Mouse (Mus musculus) thymus, adult 2 months (tissue): Measurements from ENCODE around the gene Fut11. TPM values are rescaled to one million over a fixed set of nuclear protein-coding genes. Genes with fewer than 3 reads are reported as not detected.

Experiments
- DNase-seq: peaks from one replicate; pipeline ENCODE4 v3.0.0; 2021
- H3K27ac ChIP-seq: fragments of 200-500 bp; 2 replicates; pipeline ENCODE4 v1.5.1; 2012; ENCODE audit warnings: low read length, control low read depth; ENCODE audit not compliant: control insufficient read depth, insufficient read depth
- H3K27me3 ChIP-seq: fragments of 200-500 bp; 2 replicates; pipeline ENCODE4 v1.6.1; 2012; ENCODE audit warnings: mild to moderate bottlenecking, low read length, moderate library complexity, mixed read lengths; ENCODE audit not compliant: control insufficient read depth, insufficient read depth
- H3K36me3 ChIP-seq: fragments of 200-500 bp; 2 replicates; pipeline ENCODE4 v1.6.1; 2012; ENCODE audit warnings: mild to moderate bottlenecking, low read length, moderate library complexity; ENCODE audit not compliant: control insufficient read depth, insufficient read depth
- H3K4me1 ChIP-seq: fragments of 200-500 bp; replicated peaks from 2 replicates; pipeline ENCODE4 v1.6.1; 2012; ENCODE audit warnings: low read length; ENCODE audit not compliant: control insufficient read depth, insufficient read depth
- H3K4me3 ChIP-seq: fragments of 200-500 bp; 2 replicates; pipeline ENCODE4 v1.5.1; 2012; ENCODE audit warnings: mild to moderate bottlenecking, low read length, control low read depth, moderate library complexity; ENCODE audit not compliant: control insufficient read depth, insufficient read depth
- CTCF ChIP-seq: fragments of 200-500 bp; IDR thresholded peaks from 2 replicates; pipeline ENCODE4 v1.5.1; 2012; ENCODE audit warnings: mild to moderate bottlenecking, control low read depth, low read length, moderate library complexity, borderline replicate concordance; ENCODE audit not compliant: control insufficient read depth, poor library complexity, insufficient read depth; ENCODE audit errors: extremely low read depth
- POLR2A ChIP-seq: fragments of 200-500 bp; IDR thresholded peaks from 2 replicates; pipeline ENCODE4 v1.6.1; 2012; ENCODE audit warnings: mild to moderate bottlenecking, low read length, control low read depth, moderate library complexity; ENCODE audit not compliant: control insufficient read depth, poor library complexity, insufficient read depth; ENCODE audit errors: extremely low read depth
- WGBS: fragments of 180-500 bp; shearing (Covaris S2); methylation state at CpG from one replicate; pipeline ENCODE4 v1.1.7; 2018; 5-methylcytosine and 5-hydroxymethylcytosine counted together
- polyA plus RNA-seq: library from polyadenylated mRNA; depleted of rRNA; stranded (reverse); fragments of >200 nt; gene quantifications from 2 replicates; pipeline ENCODE4 v1.2.3, GENCODE M21; 2012

The Fut11 gene
- polyA plus RNA-seq, 1 experiment = 19.2 TPM

- WGBS = under 1% methylated on average over 10 of the region's 10 CpGs
- Histone ChIP-seq H3K4me1 (peaks cover 7% of the 10 kb centered on the region), H3K36me3 (peaks cover 14% of the 10 kb centered on the region), H3K4me3 (peak overlapping the region; percentile 91), H3K27me3 (no peaks in the 10 kb centered on the region), H3K27ac (peak overlapping the region; percentile 36)
- no peak for TF ChIP-seq POLR2A
- no peak for DNase-seq
Observed at GRCm38 (mm10) chr14:20708239-20708638, 13.5 kb downstream of the Fut11 start.

DNA sequence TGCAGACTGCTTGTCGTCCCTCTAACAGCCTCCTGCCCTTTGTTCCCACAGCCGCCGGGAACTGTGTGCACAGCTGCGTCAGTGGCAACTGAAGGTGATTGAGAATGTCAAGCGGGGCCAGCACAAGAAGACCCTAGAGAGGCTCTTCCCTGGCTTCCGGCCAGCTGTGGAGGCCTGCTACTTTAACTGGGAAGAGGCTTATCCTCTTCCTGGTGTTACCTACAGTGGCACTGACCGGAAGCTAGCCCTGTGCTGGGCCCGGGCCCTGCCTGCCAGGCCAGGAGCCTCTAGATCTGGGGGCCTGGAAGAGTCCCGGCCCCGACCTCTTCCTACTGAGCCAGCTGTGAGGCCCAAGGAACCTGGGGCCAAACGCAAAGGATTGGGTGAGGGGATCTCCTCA lies 19.1 kb downstream of the Fut11 start:
- Histone ChIP-seq H3K4me3 (no peak overlapping the region), H3K36me3 (peaks cover 53% of the 10 kb centered on the region), H3K27ac (no peak overlapping the region), H3K4me1 (peaks cover 3% of the 10 kb centered on the region; the same call in 1 of the 2 replicates), H3K27me3 (no peaks in the 10 kb centered on the region)
- TF ChIP-seq CTCF = no peak
- no peak for TF ChIP-seq POLR2A
- WGBS = 95% methylated on average over 11 of the region's 11 CpGs
- no peak for DNase-seq

DNA sequence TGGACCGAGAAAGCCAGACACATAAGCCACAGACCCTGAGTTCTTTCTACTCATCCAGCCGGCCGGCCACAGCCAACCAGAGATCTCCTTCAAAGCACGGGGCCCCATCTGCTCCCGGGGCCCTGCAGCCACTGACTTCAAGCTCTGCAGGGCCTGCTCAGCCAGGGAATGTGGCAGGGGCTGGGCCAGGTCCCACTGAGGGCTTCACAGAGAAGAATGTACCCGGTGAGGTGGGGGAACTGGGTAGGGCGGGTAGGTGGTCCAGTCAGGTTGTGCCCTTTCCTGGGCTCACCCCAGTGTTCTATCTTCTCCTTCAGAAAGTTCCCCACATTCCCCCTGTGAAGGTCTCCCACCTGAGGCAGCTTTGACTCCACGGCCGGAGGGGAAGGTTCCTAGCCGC lies 23.7 kb downstream of the Fut11 start:
- Histone ChIP-seq H3K27me3 (no peaks in the 10 kb centered on the region), H3K4me1 (no peaks in the 10 kb centered on the region), H3K4me3 (no peak overlapping the region), H3K27ac (no peak overlapping the region), H3K36me3 (peaks cover 72% of the 10 kb centered on the region)
- 95% methylated on average over 10 of the region's 10 CpGs for WGBS
- TF ChIP-seq POLR2A (no peak), CTCF (no peak)
- no peak for DNase-seq

DNA sequence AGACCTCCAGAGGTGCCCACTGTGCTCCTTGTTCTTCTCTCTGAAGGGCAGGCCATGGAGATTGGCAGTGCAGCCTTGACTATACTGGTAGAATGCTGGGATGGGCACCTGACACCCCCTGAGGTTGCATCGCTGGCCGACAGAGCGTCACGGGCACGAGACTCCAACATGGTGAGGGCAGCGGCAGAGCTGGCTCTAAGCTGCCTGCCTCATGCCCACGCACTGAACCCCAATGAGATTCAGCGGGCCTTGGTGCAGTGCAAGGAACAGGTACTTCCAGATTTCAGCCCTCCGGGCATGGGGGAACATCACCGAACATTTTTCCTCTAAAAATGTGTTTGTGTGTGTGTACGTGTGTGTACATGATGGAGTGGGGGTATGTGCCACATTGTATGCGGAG lies 25.0 kb downstream of the Fut11 start:
- Histone ChIP-seq H3K36me3 (peaks cover 60% of the 10 kb centered on the region), H3K27ac (no peak overlapping the region), H3K4me3 (no peak overlapping the region), H3K4me1 (no peaks in the 10 kb centered on the region), H3K27me3 (no peaks in the 10 kb centered on the region)
- TF ChIP-seq CTCF (no peak), POLR2A (no peak)
- WGBS = 99% methylated on average over 12 of the region's 12 CpGs
- DNase-seq = no peak

DNA sequence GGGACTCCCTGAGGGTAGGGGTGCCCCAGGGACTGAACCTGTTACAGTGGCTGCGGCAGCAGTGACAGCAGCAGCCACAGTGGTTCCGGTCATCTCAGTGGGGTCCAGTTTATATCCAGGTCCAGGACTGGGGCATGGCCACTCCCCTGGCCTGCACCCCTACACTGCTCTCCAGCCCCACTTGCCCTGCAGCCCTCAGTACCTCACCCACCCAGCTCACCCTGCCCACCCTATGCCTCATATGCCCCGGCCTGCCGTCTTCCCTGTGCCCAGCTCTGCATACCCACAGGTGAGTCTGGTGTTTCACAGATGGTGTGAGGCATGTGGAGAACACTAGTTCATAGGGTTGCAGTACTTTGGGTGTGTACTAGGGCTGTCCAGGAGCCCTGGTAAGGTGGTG lies 26.6 kb downstream of the Fut11 start:
- Histone ChIP-seq H3K4me3 (no peak overlapping the region), H3K36me3 (peaks cover 51% of the 10 kb centered on the region), H3K27me3 (no peaks in the 10 kb centered on the region), H3K27ac (no peak overlapping the region), H3K4me1 (no peaks in the 10 kb centered on the region)
- WGBS = 100% methylated on average over 3 of the region's 4 CpGs
- DNase-seq = no peak
- TF ChIP-seq POLR2A (no peak), CTCF (no peak)

- peaks cover 56% of the 10 kb centered on the region for H3K36me3 ChIP-seq
- WGBS = 98% methylated on average over 12 of the region's 12 CpGs
Observed at GRCm38 (mm10) chr14:20723006-20723405, 28.2 kb downstream of the Fut11 start.

GRCm38 (mm10) chr14:20724043-20724442 lies 29.3 kb downstream of the Fut11 start:
- H3K4me3 ChIP-seq = no peak overlapping the region
- DNase-seq = peak; percentile 54
- no peak overlapping the region for H3K27ac ChIP-seq
- H3K27me3 ChIP-seq = no peaks in the 10 kb centered on the region
- 35% methylated on average over 5 of the region's 5 CpGs for WGBS
- TF ChIP-seq POLR2A = no peak
- peak; percentile 75; the same call in 1 of the 2 replicates for TF ChIP-seq CTCF
- H3K36me3 ChIP-seq = peaks cover 53% of the 10 kb centered on the region
- H3K4me1 ChIP-seq = no peaks in the 10 kb centered on the region

More at GRCm38 (mm10) chr14:20723006-20723405, 28.2 kb downstream of the Fut11 start:
- H3K27me3 ChIP-seq = no peaks in the 10 kb centered on the region
- no peak overlapping the region for H3K4me3 ChIP-seq
- TF ChIP-seq CTCF = no peak
- no peak for TF ChIP-seq POLR2A
- no peaks in the 10 kb centered on the region for H3K4me1 ChIP-seq
- no peak for DNase-seq
- H3K27ac ChIP-seq = no peak overlapping the region
